Mouse (Mus musculus) myocyte (in vitro differentiated cells): ENCODE data around the gene Pde7b.

Source experiments
- CEBPB ChIP-seq: IDR thresholded peaks from 2 replicates; pipeline ENCODE4 v1.6.1; 2011; ENCODE audit warnings: mild to moderate bottlenecking, moderate library complexity; ENCODE audit not compliant: poor library complexity, insufficient read depth, severe bottlenecking
- E2F4 ChIP-seq: IDR thresholded peaks from one replicate; pipeline ENCODE4 v1.6.1; 2011; ENCODE audit warnings: mild to moderate bottlenecking, control low read depth, moderate library complexity; ENCODE audit not compliant: insufficient read depth
- MAX ChIP-seq: IDR thresholded peaks from one replicate; pipeline ENCODE4 v1.6.1; 2011; ENCODE audit warnings: low read depth, mild to moderate bottlenecking, control low read depth
- MYOD1 ChIP-seq, 3 experiments: IDR thresholded peaks; one replicate each; pipeline ENCODE4 v1.6.1; 2011; ENCODE audit warnings: control low read depth in 2 of 3, low read depth in 2 of 3, mild to moderate bottlenecking in 2 of 3, moderate library complexity in 1 of 3; ENCODE audit not compliant: insufficient read length in 2 of 3, control insufficient read depth in 1 of 3
- MYOG ChIP-seq, 3 experiments: IDR thresholded peaks; one replicate each; pipeline ENCODE4 v1.6.1; 2011; ENCODE audit warnings: control low read depth in 2 of 3, low read depth in 2 of 3, mild to moderate bottlenecking in 2 of 3; ENCODE audit not compliant: insufficient read length in 2 of 3, control insufficient read depth in 1 of 3, insufficient read depth in 1 of 3
- POLR2A ChIP-seq: IDR thresholded peaks from one replicate; pipeline ENCODE4 v1.6.1; 2011; ENCODE audit warnings: low read depth, mild to moderate bottlenecking, control low read depth, moderate library complexity; ENCODE audit not compliant: insufficient read length
- USF1 ChIP-seq: IDR thresholded peaks from one replicate; pipeline ENCODE4 v1.6.1; 2011; ENCODE audit warnings: low read depth, mild to moderate bottlenecking, control low read depth, moderate library complexity

DNA sequence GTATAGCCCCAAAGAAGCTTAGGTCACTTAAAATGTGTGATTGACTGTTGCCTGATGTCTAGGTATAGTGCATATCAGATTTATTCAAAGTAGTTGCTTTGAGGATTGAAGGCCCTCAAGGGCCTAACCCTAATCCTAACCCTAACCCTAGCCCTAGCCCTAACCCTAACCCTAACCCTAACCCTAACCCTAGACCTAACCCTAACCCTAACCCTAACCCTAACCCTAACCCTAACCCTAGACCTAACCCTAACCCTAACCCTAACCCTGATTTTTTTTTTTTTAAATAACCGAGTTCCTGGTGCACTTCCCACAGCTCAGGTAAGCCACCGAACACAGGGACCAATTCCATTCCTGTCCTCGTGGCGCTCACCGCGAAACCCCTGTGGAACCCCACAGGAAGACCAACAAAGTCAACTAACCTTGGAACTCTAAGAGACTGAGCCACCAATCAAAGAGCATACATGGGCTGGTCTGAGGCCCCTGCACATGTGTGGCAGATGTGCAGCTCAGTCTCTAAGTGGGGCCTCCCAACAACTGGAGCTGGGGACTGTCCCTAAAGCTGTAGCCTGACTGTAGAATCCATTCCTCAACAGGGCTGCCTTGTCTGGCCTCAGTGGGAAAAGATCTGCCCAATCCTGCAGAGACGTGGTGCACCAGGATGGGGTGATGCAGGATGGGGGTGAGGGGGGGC lies 265.1 kb downstream of the Pde7b start:
- TF ChIP-seq POLR2A (no peak), E2F4 (no peak), MAX (no peak), MYOG (IDR thresholded peaks at IDR 0.05; ENCODE audit: control insufficient read depth in 1 of 3, insufficient read depth in 1 of 3, insufficient read length in 2 of 3, low read depth in 2 of 3) (no peak), CEBPB (no peak), MYOD1 (IDR thresholded peaks at IDR 0.05; ENCODE audit: control insufficient read depth in 1 of 3, insufficient read length in 2 of 3, low read depth in 2 of 3) (no peak), USF1 (no peak)
